Mouse (Mus musculus) retina, adult 2 months (tissue): ENCODE measurements around the gene C2cd4d.
A peak's percentile ranks its signal among the peaks of the same experiment; 100 is the strongest.

Experiments
- DNase-seq: peaks from one replicate; pipeline ENCODE4 v3.0.0-alpha.2; 2012; ENCODE audit warnings: low read depth, low spot score

Gene C2cd4d

GRCm38 (mm10) chr3:94362138-94362537, at the start of gene C2cd4d:
TSS of gene C2cd4d (plus strand) at chr3:94362438.
- DNase-seq, result no peak

GRCm38 (mm10) chr3:94328681-94329080, 33.6 kb upstream of the C2cd4d start:
- DNase-seq, result no peak

- no peak for DNase-seq
Measured at GRCm38 (mm10) chr3:94334442-94334841, 27.8 kb upstream of the C2cd4d start.

GRCm38 (mm10) chr3:94338522-94338921, 23.7 kb upstream of the C2cd4d start:
- no peak for DNase-seq

- DNase-seq, result no peak
Measured at GRCm38 (mm10) chr3:94341959-94342422, 20.2 kb upstream of the C2cd4d start, which contains the start of gene Them5. TSS of gene Them5 (plus strand) at chr3:94342099.

GRCm38 (mm10) chr3:94342552-94342951, 19.7 kb upstream of the C2cd4d start:
- DNase-seq, result no peak

GRCm38 (mm10) chr3:94344182-94344581, 18.1 kb upstream of the C2cd4d start:
- DNase-seq, result no peak

GRCm38 (mm10) chr3:94344897-94345296, 17.3 kb upstream of the C2cd4d start:
- no peak for DNase-seq

GRCm38 (mm10) chr3:94348146-94348545, 14.1 kb upstream of the C2cd4d start:
- no peak for DNase-seq

- peak; percentile 42 for DNase-seq
Measured at GRCm38 (mm10) chr3:94360812-94361211, 1.4 kb upstream of the C2cd4d start.

- DNase-seq, result no peak
Measured at GRCm38 (mm10) chr3:94363291-94364153, 1.3 kb downstream of the C2cd4d start.

GRCm38 (mm10) chr3:94364154-94364526, 1.9 kb downstream of the C2cd4d start:
- DNase-seq, result no peak

- DNase-seq, result peak; percentile 71
Measured at GRCm38 (mm10) chr3:94366761-94367160, 4.5 kb downstream of the C2cd4d start.

GRCm38 (mm10) chr3:94367511-94367910, 5.3 kb downstream of the C2cd4d start:
- no peak for DNase-seq

GRCm38 (mm10) chr3:94368631-94369030, 6.4 kb downstream of the C2cd4d start:
- DNase-seq, result no peak

GRCm38 (mm10) chr3:94369709-94370108, 7.5 kb downstream of the C2cd4d start:
- DNase-seq, result no peak

GRCm38 (mm10) chr3:94371637-94372036, 9.4 kb downstream of the C2cd4d start:
- DNase-seq, result peak; percentile 50

GRCm38 (mm10) chr3:94372038-94372437, 9.8 kb downstream of the C2cd4d start:
- no peak for DNase-seq

GRCm38 (mm10) chr3:94372641-94373040, 10.4 kb downstream of the C2cd4d start, which contains the start of gene Rorc:
TSS of gene Rorc (plus strand) at chr3:94372794.
- DNase-seq, result no peak

- no peak for DNase-seq
Measured at GRCm38 (mm10) chr3:94373090-94373489, 10.9 kb downstream of the C2cd4d start.

- DNase-seq, result no peak
Measured at GRCm38 (mm10) chr3:94373597-94374011, 11.4 kb downstream of the C2cd4d start.

GRCm38 (mm10) chr3:94374636-94375035, 12.4 kb downstream of the C2cd4d start:
- no peak for DNase-seq

GRCm38 (mm10) chr3:94375146-94375545, 12.9 kb downstream of the C2cd4d start:
- no peak for DNase-seq
